Mouse (Mus musculus): Measurements from ENCODE around the gene Med22.

- TF ChIP-seq POLR2A (IDR thresholded peaks at IDR 0.05; ENCODE audit: insufficient read length, low read depth): no peak
- TF ChIP-seq MAX (IDR thresholded peaks at IDR 0.05; ENCODE audit: low read depth): no peak
- TF ChIP-seq POLR2AphosphoS2 (IDR thresholded peaks at IDR 0.05; ENCODE audit: insufficient read length, low read depth): no peak
- TF ChIP-seq TCF12 (IDR thresholded peaks at IDR 0.05; ENCODE audit: insufficient read depth, poor library complexity, severe bottlenecking): no peak
- TF ChIP-seq SRF (IDR thresholded peaks at IDR 0.05; ENCODE audit: control insufficient read depth, insufficient read length, low read depth): no peak
- TF ChIP-seq MYOD1 (IDR thresholded peaks at IDR 0.05; ENCODE audit: control insufficient read depth in 1 of 3, insufficient read length in 2 of 3, low read depth in 2 of 3): no peak
- TF ChIP-seq MYOG (IDR thresholded peaks at IDR 0.05; ENCODE audit: control insufficient read depth in 1 of 3, insufficient read depth in 1 of 3, insufficient read length in 2 of 3, low read depth in 2 of 3): no peak
- TF ChIP-seq E2F4 (IDR thresholded peaks at IDR 0.05; ENCODE audit: insufficient read depth): no peak
- TF ChIP-seq CEBPB (IDR thresholded peaks at IDR 0.05; ENCODE audit: insufficient read depth, poor library complexity, severe bottlenecking): no peak
- no peak for TF ChIP-seq USF1 (IDR thresholded peaks at IDR 0.05; ENCODE audit: low read depth)
Measured at GRCm38 (mm10) chr2:26878571-26878970, 31.9 kb downstream of the Med22 start.
